Mouse (Mus musculus): ENCODE measurements around the gene Aoc2. TPM values are rescaled to one million over a fixed set of nuclear protein-coding genes. Genes with fewer than 3 reads are reported as not detected.
"Not testable (repeated sequence)": the region's sequence is repeated elsewhere in the genome, so short reads cannot be mapped to it uniquely, and the experiment has no call there.

Gene Aoc2
- polyA plus RNA-seq, 1 experiment, result 4.5 TPM

GRCm38 (mm10) chr11:101315082-101315650 is 9.7 kb upstream of the Aoc2 start:
- DNase-seq (ENCODE audit: extremely low spot score in 1 of 2, low spot score in 1 of 2), result no peak

- DNase-seq (ENCODE audit: extremely low spot score in 1 of 2, low spot score in 1 of 2), result peak; percentile 85 to 93
Measured at GRCm38 (mm10) chr11:101315665-101316500, 9.0 kb upstream of the Aoc2 start, which contains the start of gene Psme3. Gene Psme3, plus strand, starts transcription at chr11:101316213.

- DNase-seq (ENCODE audit: extremely low spot score in 1 of 2, low spot score in 1 of 2), result no peak
Measured at GRCm38 (mm10) chr11:101316501-101316917, 8.4 kb upstream of the Aoc2 start.

GRCm38 (mm10) chr11:101323609-101324008 is 1.3 kb upstream of the Aoc2 start:
- DNase-seq (ENCODE audit: extremely low spot score in 1 of 2, low spot score in 1 of 2), result peak; percentile 33 to 79

GRCm38 (mm10) chr11:101325201-101325600 is 338 bp downstream of the Aoc2 start:
- not testable (repeated sequence) for DNase-seq (ENCODE audit: extremely low spot score in 1 of 2, low spot score in 1 of 2)

- no peak for DNase-seq (ENCODE audit: extremely low spot score in 1 of 2, low spot score in 1 of 2)
Measured at GRCm38 (mm10) chr11:101326147-101326546, 1.3 kb downstream of the Aoc2 start.

- no peak for DNase-seq (ENCODE audit: extremely low spot score in 1 of 2, low spot score in 1 of 2)
Measured at GRCm38 (mm10) chr11:101327311-101327710, 2.4 kb downstream of the Aoc2 start.

GRCm38 (mm10) chr11:101328941-101329635 is 4.2 kb downstream of the Aoc2 start:
- DNase-seq (ENCODE audit: extremely low spot score in 1 of 2, low spot score in 1 of 2), result peak in 1 of 2 experiments; percentile 62

- DNase-seq (ENCODE audit: extremely low spot score in 1 of 2, low spot score in 1 of 2), result no peak
Measured at GRCm38 (mm10) chr11:101330371-101330924, 5.6 kb downstream of the Aoc2 start, which contains the start of gene Aoc3. Gene Aoc3, plus strand, starts transcription at chr11:101330605.

GRCm38 (mm10) chr11:101330961-101331360 is 6.1 kb downstream of the Aoc2 start:
- DNase-seq (ENCODE audit: extremely low spot score in 1 of 2, low spot score in 1 of 2), result not testable (repeated sequence)

GRCm38 (mm10) chr11:101332537-101332936 is 7.7 kb downstream of the Aoc2 start:
- DNase-seq (ENCODE audit: extremely low spot score in 1 of 2, low spot score in 1 of 2), result no peak

- no peak for DNase-seq (ENCODE audit: extremely low spot score in 1 of 2, low spot score in 1 of 2)
Measured at GRCm38 (mm10) chr11:101334023-101334422, 9.2 kb downstream of the Aoc2 start.

GRCm38 (mm10) chr11:101334516-101334915 is 9.7 kb downstream of the Aoc2 start:
- no peak for DNase-seq (ENCODE audit: extremely low spot score in 1 of 2, low spot score in 1 of 2)

GRCm38 (mm10) chr11:101335685-101336084 is 10.8 kb downstream of the Aoc2 start:
- DNase-seq (ENCODE audit: extremely low spot score in 1 of 2, low spot score in 1 of 2), result no peak

- DNase-seq (ENCODE audit: extremely low spot score in 1 of 2, low spot score in 1 of 2), result peak in 1 of 2 experiments; percentile 17
Measured at GRCm38 (mm10) chr11:101338123-101338760, 13.4 kb downstream of the Aoc2 start.

- no peak for DNase-seq (ENCODE audit: extremely low spot score in 1 of 2, low spot score in 1 of 2)
Measured at GRCm38 (mm10) chr11:101347083-101347775, 22.4 kb downstream of the Aoc2 start.

GRCm38 (mm10) chr11:101348774-101349173 is 23.9 kb downstream of the Aoc2 start:
- no peak for DNase-seq (ENCODE audit: extremely low spot score in 1 of 2, low spot score in 1 of 2)

GRCm38 (mm10) chr11:101349216-101349615 is 24.4 kb downstream of the Aoc2 start:
- no peak for DNase-seq (ENCODE audit: extremely low spot score in 1 of 2, low spot score in 1 of 2)

- no peak for DNase-seq (ENCODE audit: extremely low spot score in 1 of 2, low spot score in 1 of 2)
Measured at GRCm38 (mm10) chr11:101351100-101351720, 26.3 kb downstream of the Aoc2 start.

Measured in frontal cortex, adult 2 months (tissue).